Mouse (Mus musculus): Measurements from ENCODE around the gene Actn3. TPM values are rescaled to one million over a fixed set of nuclear protein-coding genes. Genes with fewer than 3 reads are reported as not detected.

Gene Actn3
- polyA plus RNA-seq (2015; fragmentation: Nextera tagmentation; extraction: Ambion mirVana): 1.6 and 3.6 TPM in 2 replicates

DNA sequence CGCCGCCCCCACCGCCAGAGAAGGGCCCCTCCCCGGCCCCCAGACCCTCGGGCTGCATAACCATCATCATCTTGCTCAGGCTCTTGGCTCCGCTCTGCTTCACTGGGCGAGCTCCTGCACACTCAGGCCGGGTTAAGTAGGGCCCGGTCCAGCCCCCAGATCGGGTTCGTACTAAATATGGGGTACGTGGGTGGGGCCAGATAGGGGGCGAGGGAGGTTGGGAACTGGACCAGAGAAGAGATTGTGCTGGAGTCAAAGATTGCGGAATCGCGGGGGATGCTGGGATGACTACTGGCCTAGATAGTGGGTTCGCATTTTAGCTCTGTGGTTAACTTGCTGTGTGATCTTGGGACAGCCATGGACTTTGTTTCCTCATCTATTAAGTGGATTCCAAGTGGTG, at the start of gene Actn3:
TSS of gene Actn3 (minus strand) at position 125 of the 400 bp plus-strand sequence.
- H3K27ac ChIP-seq: peak within 1 kb of the TSS; percentile 69
- H3K9me3 ChIP-seq: no peaks in the 10 kb centered on the region
- no peaks in the 10 kb centered on the region for H3K36me3 ChIP-seq
- peaks cover 14% of the 10 kb centered on the region for H3K4me1 ChIP-seq
- ATAC-seq (ENCODE audit: borderline replicate concordance, extremely low read depth, low FRiP score, low TSS enrichment): peak; percentile 46; the same call in 1 of the 2 replicates
- peak within 1 kb of the TSS; percentile 96 for H3K4me2 ChIP-seq
- peak within 1 kb of the TSS; percentile 90 for H3K9ac ChIP-seq
- WGBS: 1% methylated on average over 17 of the region's 17 CpGs
- H3K27me3 ChIP-seq: no peaks in the 10 kb centered on the region
- H3K4me3 ChIP-seq: peak within 1 kb of the TSS; percentile 92

DNA sequence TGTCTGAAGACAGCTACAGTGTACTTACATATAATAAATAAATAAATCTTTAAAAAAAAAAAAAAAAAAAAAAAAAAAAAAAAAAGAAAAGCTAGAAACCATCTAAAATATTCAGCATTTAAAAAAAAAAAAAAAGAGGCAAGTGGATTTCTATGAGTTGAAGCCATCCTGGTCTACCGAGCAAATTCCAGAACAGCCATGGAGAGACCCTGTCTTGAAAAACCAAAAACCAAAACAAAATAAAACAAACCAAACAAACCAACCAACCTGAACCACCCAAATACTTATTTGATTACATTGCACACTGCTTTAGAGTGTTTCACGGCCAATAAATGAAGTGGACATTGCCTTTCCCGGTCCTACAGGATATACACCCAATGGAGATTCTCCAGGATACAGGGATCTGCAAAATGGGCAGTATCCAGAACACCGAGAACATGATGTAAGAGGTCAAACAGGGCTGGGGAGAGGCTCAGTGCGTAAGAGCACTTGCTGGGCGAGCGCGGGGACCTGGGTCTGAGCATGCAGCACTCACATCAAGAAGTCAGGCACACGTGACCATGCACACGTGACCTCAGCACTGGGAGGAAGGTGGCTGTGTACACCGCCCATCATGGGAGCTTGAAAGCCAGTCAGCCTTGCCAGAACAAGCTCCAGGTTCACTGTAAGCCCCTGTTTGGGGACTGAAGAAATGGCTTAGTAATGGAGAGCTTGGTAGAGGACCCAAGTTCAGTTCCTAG, 47.6 kb upstream of the Actn3 start:
- H3K36me3 ChIP-seq: peaks cover 32% of the 10 kb centered on the region

DNA sequence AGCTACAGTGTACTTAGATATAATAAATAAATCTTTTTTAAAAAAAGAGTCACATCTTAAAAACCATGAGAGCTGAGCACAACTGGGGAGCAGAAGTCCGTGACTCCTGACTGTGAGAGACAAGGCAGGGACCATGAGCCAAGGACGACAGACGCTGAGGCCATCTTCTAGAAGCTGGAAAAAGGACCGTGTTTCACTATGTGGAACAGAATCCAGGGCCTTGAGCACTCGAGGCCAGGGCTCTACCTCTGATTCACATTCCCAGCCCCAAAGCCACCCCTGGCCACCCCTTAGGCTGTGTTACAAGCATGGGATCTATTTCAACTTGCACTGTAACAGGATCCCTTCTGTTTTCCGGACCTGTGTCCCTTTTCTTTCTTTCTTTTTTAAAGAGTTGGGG, 41.9 kb upstream of the Actn3 start:
- H3K27ac ChIP-seq: no peak overlapping the region
- H3K4me2 ChIP-seq: no peak overlapping the region
- no peak overlapping the region for H3K9ac ChIP-seq
- no peak overlapping the region for H3K4me3 ChIP-seq
- no peaks in the 10 kb centered on the region for H3K4me1 ChIP-seq
- peaks cover 84% of the 10 kb centered on the region for H3K36me3 ChIP-seq
- no peaks in the 10 kb centered on the region for H3K9me3 ChIP-seq
- H3K27me3 ChIP-seq: no peaks in the 10 kb centered on the region
- ATAC-seq (ENCODE audit: borderline replicate concordance, extremely low read depth, low FRiP score, low TSS enrichment): no peak
- WGBS: 80% methylated on average over 6 of the region's 6 CpGs

More for the DNA sequence above, 47.6 kb upstream of the Actn3 start:
- Histone ChIP-seq H3K27ac (no peak overlapping the region), H3K9ac (no peak overlapping the region), H3K4me1 (peaks cover 15% of the 10 kb centered on the region), H3K9me3 (no peaks in the 10 kb centered on the region), H3K4me2 (no peak overlapping the region), H3K4me3 (no peak overlapping the region), H3K27me3 (no peaks in the 10 kb centered on the region)
- 96% methylated on average over 11 of the region's 11 CpGs for WGBS
- no peak for ATAC-seq (ENCODE audit: borderline replicate concordance, extremely low read depth, low FRiP score, low TSS enrichment)

DNA sequence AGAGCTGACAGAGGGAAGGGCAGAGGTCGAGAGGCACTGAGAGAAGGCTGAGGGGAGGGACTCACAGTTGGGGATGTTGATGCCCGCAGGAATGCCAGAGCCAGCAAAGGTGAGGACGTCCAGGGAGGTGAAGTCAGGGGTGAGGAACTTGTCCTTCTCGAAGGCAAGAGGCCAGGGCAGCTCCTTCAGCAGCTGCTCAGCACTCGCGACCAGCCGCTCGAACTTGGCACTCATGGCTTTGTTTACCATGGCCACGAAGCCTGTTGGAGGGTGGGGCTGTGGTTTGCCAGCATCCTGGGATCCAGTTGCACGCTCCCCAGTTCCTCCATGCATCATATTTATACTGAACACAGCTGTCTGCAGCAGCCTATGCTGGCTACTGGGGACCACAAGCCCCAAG, 39.1 kb upstream of the Actn3 start:
- no peak overlapping the region for H3K9ac ChIP-seq
- ATAC-seq (ENCODE audit: borderline replicate concordance, extremely low read depth, low FRiP score, low TSS enrichment): no peak
- no peaks in the 10 kb centered on the region for H3K9me3 ChIP-seq
- H3K27ac ChIP-seq: no peak overlapping the region
- no peaks in the 10 kb centered on the region for H3K27me3 ChIP-seq
- H3K36me3 ChIP-seq: peaks cover 91% of the 10 kb centered on the region
- no peak overlapping the region for H3K4me3 ChIP-seq
- H3K4me2 ChIP-seq: no peak overlapping the region
- no peaks in the 10 kb centered on the region for H3K4me1 ChIP-seq
- 74% methylated on average over 10 of the region's 10 CpGs for WGBS

DNA sequence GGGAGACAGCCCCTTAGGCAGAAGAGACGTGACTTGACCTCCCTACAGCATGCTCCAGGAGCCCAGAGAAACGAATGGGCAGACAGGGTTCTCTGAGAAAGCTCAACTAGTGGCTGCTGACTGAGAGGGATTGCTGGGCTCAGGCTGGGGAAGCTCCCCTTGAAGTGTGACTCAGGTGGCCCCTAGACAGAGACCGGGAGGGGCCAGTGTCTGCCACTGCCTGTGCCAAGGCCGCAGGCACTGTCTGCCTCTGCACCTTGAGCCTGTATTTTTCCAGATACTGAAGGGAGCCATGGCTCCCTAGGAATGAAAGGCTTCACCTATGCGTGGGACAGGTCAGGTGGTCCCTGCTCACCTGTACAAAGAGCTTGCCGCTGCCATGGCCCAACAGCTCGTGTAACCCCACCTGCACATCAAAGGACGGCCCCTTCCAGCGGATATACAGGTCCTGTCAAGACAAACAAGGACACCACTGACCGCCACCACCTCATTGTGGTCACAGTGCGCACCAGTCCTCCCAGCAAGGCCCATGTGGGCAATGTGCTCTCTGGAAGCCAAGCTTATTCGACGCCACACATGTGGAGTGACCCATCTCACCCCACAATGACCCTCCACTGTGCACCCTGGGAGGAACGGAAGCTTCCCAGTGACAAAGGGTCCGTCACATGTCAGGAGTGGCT, 38.4 kb upstream of the Actn3 start:
- peaks cover 87% of the 10 kb centered on the region for H3K36me3 ChIP-seq
- WGBS: 89% methylated on average over 15 of the region's 15 CpGs

DNA sequence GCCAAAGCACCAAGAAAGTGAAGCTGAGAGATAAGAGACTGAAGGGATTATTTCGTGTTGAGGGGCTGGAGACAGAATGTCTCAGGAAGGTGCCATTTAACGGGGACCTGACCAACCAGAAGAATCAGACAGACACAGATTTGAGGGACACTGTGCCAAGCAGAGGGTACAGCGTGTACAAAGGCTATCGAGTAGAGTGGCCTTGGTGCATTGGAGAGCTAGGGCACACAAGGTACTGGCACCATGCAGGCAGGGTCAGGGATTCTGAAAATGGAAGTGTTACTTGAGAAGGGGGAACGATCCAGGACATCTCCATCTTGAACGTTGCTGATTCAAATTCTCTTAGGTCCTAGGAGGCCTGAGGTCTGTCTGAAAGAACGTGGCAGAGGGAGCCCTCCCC, 31.7 kb upstream of the Actn3 start:
- Histone ChIP-seq H3K27ac (no peak overlapping the region), H3K9ac (no peak overlapping the region), H3K4me1 (peaks cover 9% of the 10 kb centered on the region), H3K36me3 (peaks cover 59% of the 10 kb centered on the region), H3K4me2 (no peak overlapping the region), H3K27me3 (no peaks in the 10 kb centered on the region), H3K4me3 (no peak overlapping the region), H3K9me3 (no peaks in the 10 kb centered on the region)
- WGBS: 88% methylated on average over 7 of the region's 7 CpGs
- no peak for ATAC-seq (ENCODE audit: borderline replicate concordance, extremely low read depth, low FRiP score, low TSS enrichment)

More for the DNA sequence above, 38.4 kb upstream of the Actn3 start:
- H3K9ac ChIP-seq: no peak overlapping the region
- no peaks in the 10 kb centered on the region for H3K9me3 ChIP-seq
- H3K4me1 ChIP-seq: no peaks in the 10 kb centered on the region
- ATAC-seq (ENCODE audit: borderline replicate concordance, extremely low read depth, low FRiP score, low TSS enrichment): no peak
- no peak overlapping the region for H3K4me3 ChIP-seq
- no peak overlapping the region for H3K4me2 ChIP-seq
- H3K27ac ChIP-seq: no peak overlapping the region
- H3K27me3 ChIP-seq: no peaks in the 10 kb centered on the region

DNA sequence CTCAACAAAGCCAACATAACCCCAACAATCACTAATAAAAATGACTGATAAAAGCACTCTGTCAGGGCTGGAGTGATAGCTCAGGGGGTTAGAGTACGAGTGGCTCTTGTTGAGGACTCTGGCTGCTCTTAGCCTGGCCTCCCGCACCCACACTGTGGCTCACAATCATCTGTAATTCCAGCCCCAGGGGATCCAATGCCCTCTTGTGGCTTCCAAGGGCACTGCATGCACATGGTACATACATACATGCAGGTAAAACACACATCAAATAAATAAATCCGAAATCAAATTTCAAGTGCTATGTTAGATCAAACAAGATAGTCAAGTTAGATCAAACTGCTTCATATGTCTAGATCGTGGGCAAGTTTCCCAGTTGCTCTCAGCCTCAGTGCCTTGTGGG, 30.4 kb upstream of the Actn3 start:
- Histone ChIP-seq H3K4me2 (no peak overlapping the region), H3K9ac (no peak overlapping the region), H3K9me3 (no peaks in the 10 kb centered on the region), H3K27ac (no peak overlapping the region), H3K4me3 (no peak overlapping the region), H3K4me1 (peaks cover 9% of the 10 kb centered on the region), H3K36me3 (peaks cover 47% of the 10 kb centered on the region), H3K27me3 (no peaks in the 10 kb centered on the region)
- WGBS: 78% methylated on average over 4 of the region's 4 CpGs
- ATAC-seq (ENCODE audit: borderline replicate concordance, extremely low read depth, low FRiP score, low TSS enrichment): no peak

DNA sequence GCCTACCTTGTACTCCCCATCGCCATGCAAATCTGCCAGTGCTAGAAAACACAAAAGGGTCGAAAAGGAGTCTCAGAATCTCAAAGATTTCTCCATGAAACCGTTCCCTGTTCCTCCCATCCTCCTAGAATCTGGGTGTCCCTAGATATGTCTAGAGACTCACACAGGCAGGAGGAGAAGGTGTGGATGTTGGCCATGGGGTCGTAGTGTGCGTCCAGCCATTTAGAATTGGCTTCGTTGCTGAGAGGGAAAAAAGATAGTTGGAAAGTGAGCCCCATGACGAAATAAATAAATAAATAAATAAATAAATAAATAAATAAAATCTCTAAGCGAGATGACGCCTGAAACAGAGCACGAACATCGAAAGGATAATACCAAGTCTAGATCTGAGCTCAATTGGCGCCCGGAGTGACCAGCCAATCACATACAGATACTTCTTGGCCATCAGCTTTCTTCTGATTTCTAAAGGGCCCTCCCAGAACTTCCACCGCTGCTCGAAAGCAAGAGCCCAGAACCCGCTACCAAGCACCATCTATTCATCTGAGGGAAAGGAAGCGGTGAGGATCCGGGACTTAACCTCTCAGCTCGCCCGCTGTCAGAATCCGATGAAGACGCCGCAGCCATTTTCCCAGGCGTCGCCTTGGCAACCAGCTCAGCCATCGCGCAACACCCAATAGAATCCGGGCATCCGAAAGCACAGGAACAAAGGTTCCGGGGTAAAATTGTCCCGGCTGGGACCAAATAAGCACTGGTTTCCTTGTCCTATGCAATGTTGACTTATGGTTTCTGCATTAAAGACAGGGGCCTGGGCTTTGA, 28.5 kb upstream of the Actn3 start, which contains the start of gene Bbs1:
TSS of gene Bbs1 (minus strand) at position 650 of the 816 bp plus-strand sequence.
- 0 out of 2 replicates have a peak, but pooled peaks have one; percentile 34 for ATAC-seq (ENCODE audit: borderline replicate concordance, extremely low read depth, low FRiP score, low TSS enrichment)
- WGBS: 8% methylated on average over 31 of the region's 31 CpGs

DNA sequence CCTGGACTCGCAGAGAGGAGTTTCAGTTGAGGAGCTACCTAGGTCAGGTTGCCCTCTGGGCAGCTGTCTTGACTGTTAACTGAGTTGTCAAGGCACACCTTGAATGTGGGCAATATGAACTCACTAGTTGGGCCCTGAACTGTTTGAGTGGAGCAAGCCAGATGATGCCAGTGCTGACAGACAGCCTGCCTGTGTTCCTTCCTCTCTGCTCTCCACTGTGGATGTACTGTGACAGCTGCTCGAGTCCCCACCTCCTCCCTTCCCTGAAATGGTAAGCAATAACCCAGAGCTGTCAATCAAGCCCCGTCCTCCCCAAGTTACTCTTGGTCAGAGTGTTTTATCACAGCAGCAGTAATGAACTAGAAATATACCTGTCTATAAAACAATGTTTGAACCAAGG, 22.2 kb upstream of the Actn3 start:
- Histone ChIP-seq H3K27me3 (no peaks in the 10 kb centered on the region), H3K9me3 (no peaks in the 10 kb centered on the region), H3K9ac (no peak overlapping the region), H3K4me2 (no peak overlapping the region), H3K4me1 (no peaks in the 10 kb centered on the region), H3K4me3 (no peak overlapping the region), H3K27ac (no peak overlapping the region), H3K36me3 (no peaks in the 10 kb centered on the region)
- WGBS: 79% methylated on average over 3 of the region's 3 CpGs
- no peak for ATAC-seq (ENCODE audit: borderline replicate concordance, extremely low read depth, low FRiP score, low TSS enrichment)

More for the DNA sequence above, 28.5 kb upstream of the Actn3 start, which contains the start of gene Bbs1:
- Histone ChIP-seq H3K4me3 (peak within 1 kb of the TSS; percentile 75), H3K27ac (no peak within 1 kb of the TSS), H3K4me1 (peaks cover 9% of the 10 kb centered on the region), H3K9me3 (no peaks in the 10 kb centered on the region), H3K27me3 (no peaks in the 10 kb centered on the region), H3K9ac (peak within 1 kb of the TSS; percentile 54), H3K36me3 (peaks cover 34% of the 10 kb centered on the region), H3K4me2 (peak within 1 kb of the TSS; percentile 76)

DNA sequence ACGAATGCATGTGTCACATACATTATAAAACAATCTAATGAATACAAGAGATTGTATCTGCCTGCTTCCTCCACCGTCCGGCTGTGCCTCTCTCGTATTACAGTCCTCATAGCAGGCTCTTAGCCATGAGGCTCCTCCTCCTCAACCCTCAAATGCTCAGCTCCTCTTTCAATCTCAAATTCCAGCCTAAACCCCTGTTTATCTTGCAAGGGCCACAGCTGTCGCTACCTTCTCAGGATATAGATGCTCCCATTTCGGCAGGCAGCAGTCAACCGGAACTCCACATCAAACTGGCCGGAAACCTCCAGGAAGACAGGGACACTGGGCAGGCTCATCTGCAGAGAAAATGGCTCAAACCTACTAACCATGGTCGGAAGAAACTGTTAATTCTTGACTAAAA, 21.3 kb upstream of the Actn3 start:
- Histone ChIP-seq H3K4me3 (no peak overlapping the region), H3K27me3 (no peaks in the 10 kb centered on the region), H3K9ac (no peak overlapping the region), H3K27ac (no peak overlapping the region), H3K4me1 (no peaks in the 10 kb centered on the region), H3K9me3 (no peaks in the 10 kb centered on the region), H3K36me3 (no peaks in the 10 kb centered on the region), H3K4me2 (no peak overlapping the region)
- WGBS: 60% methylated on average over 9 of the region's 9 CpGs
- ATAC-seq (ENCODE audit: borderline replicate concordance, extremely low read depth, low FRiP score, low TSS enrichment): no peak

DNA sequence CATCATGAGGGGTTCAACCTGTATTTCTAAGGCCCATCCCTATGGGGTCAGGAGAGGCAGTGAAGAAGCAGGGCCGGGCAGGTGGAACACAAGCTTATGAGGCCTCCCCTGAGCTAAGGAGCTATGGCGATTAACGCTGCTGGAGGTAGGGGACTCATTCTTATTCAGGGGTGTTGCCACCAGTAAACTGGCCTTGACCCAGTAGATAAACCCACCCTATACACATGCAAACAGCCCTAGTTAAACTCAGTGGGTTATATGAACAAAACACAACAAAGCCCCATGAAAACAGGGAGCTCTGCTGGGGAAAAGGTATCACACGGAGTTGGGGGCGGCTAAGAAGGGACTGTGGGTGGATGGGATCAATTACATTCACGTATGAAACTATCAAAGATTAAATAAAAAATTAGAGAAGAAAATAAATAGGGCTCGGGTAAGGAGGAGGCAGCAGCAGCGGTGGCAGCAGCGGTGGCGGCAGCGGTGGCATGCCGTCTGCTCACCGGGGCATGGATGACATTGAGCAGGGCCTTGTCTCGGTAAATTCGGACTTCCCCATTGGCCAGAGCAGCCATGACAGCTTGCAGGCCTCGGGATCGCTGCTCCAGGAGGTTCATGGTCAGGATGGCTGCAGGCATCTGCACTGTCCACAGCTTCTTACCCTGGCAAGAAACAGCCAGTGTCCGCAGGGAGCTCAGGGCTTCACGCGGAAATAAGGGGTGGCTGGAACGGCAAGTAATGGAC, 19.2 kb upstream of the Actn3 start:
- no peak overlapping the region for H3K27ac ChIP-seq
- no peaks in the 10 kb centered on the region for H3K9me3 ChIP-seq
- WGBS: 61% methylated on average over 21 of the region's 21 CpGs
- no peak overlapping the region for H3K4me3 ChIP-seq
- no peak overlapping the region for H3K4me2 ChIP-seq
- no peaks in the 10 kb centered on the region for H3K4me1 ChIP-seq
- ATAC-seq (ENCODE audit: borderline replicate concordance, extremely low read depth, low FRiP score, low TSS enrichment): no peak
- no peak overlapping the region for H3K9ac ChIP-seq
- H3K27me3 ChIP-seq: no peaks in the 10 kb centered on the region
- no peaks in the 10 kb centered on the region for H3K36me3 ChIP-seq
